Mouse (Mus musculus): ENCODE measurements around the gene 4930404H24Rik. TPM values are rescaled to one million over a fixed set of nuclear protein-coding genes. Genes with fewer than 3 reads are reported as not detected.

4930404H24Rik gene
- polyA plus RNA-seq, 1 experiment from 2014 or later: not detected

DNA sequence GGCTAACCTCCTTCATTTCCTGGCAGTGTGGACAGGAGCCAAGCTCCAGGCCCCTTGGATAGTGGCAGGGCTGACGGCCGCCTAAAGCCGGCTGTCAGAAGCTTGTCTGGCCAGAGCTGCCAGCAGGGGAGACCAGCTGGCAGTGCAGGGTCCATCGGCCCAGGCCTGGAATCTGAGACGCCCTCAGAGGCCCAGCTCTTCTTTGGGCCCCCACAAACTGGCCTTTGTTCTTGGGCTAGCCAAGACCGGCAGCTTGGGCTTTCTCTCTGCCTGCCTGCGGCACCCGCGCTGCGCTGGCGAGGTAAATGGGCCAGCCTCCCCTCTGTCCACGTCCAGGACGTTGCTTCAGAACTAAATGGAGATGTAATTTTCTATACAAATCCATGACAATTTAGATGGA is 4.3 kb downstream of the 4930404H24Rik start:
- Histone ChIP-seq H3K4me1 (ENCODE audit: control insufficient read depth, insufficient read depth, low read length) (peaks cover 46% of the 10 kb centered on the region), H3K27ac (ENCODE audit: low read depth, low read length) (peak overlapping the region; percentile 64), H3K9ac (ENCODE audit: low read length) (peak overlapping the region; percentile 37), H3K4me3 (ENCODE audit: low read depth, low read length) (no peak overlapping the region), H3K36me3 (ENCODE audit: control insufficient read depth, insufficient read depth, low read length) (no peaks in the 10 kb centered on the region), H3K27me3 (ENCODE audit: control insufficient read depth, insufficient read depth, low read length) (peaks cover 19% of the 10 kb centered on the region), H3K9me3 (ENCODE audit: control insufficient read depth, low read length) (no peaks in the 10 kb centered on the region), H3K4me2 (peak overlapping the region; percentile 22)
- ATAC-seq (ENCODE audit: low FRiP score) (peak; percentile 47), DNase-seq (ENCODE audit: low spot score, missing footprints) (peak; percentile 92)
- WGBS: 13% methylated on average over 13 of the region's 13 CpGs

- no peak for ATAC-seq (ENCODE audit: low FRiP score)
- H3K36me3 ChIP-seq (ENCODE audit: control insufficient read depth, insufficient read depth, low read length): no peaks in the 10 kb centered on the region
- 58% methylated on average over 4 of the region's 4 CpGs for WGBS
These were observed 6.6 kb downstream of the 4930404H24Rik start for GRCm38 (mm10) chr2:153499154-153499553.

GRCm38 (mm10) chr2:153506385-153506784 is 13.8 kb downstream of the 4930404H24Rik start:
- H3K9ac ChIP-seq (ENCODE audit: low read length): no peak overlapping the region
- DNase-seq (ENCODE audit: low spot score, missing footprints) (no peak), ATAC-seq (ENCODE audit: low FRiP score) (no peak)
- no peaks in the 10 kb centered on the region for H3K9me3 ChIP-seq (ENCODE audit: control insufficient read depth, low read length)
- H3K36me3 ChIP-seq (ENCODE audit: control insufficient read depth, insufficient read depth, low read length): no peaks in the 10 kb centered on the region
- no peaks in the 10 kb centered on the region for H3K27me3 ChIP-seq (ENCODE audit: control insufficient read depth, insufficient read depth, low read length)
- H3K4me3 ChIP-seq (ENCODE audit: low read depth, low read length): no peak overlapping the region
- H3K27ac ChIP-seq (ENCODE audit: low read depth, low read length): no peak overlapping the region
- peaks cover 16% of the 10 kb centered on the region for H3K4me1 ChIP-seq (ENCODE audit: control insufficient read depth, insufficient read depth, low read length)
- WGBS: 90% methylated on average over 5 of the region's 5 CpGs
- no peak overlapping the region for H3K4me2 ChIP-seq

More at GRCm38 (mm10) chr2:153499154-153499553, 6.6 kb downstream of the 4930404H24Rik start:
- H3K4me2 ChIP-seq: no peak overlapping the region
- no peak for DNase-seq (ENCODE audit: low spot score, missing footprints)
- no peaks in the 10 kb centered on the region for H3K9me3 ChIP-seq (ENCODE audit: control insufficient read depth, low read length)
- no peak overlapping the region for H3K4me3 ChIP-seq (ENCODE audit: low read depth, low read length)
- peaks cover 30% of the 10 kb centered on the region for H3K4me1 ChIP-seq (ENCODE audit: control insufficient read depth, insufficient read depth, low read length)
- no peak overlapping the region for H3K27ac ChIP-seq (ENCODE audit: low read depth, low read length)
- H3K27me3 ChIP-seq (ENCODE audit: control insufficient read depth, insufficient read depth, low read length): peaks cover 11% of the 10 kb centered on the region
- no peak overlapping the region for H3K9ac ChIP-seq (ENCODE audit: low read length)

GRCm38 (mm10) chr2:153507969-153508368 is 15.4 kb downstream of the 4930404H24Rik start:
- H3K4me3 ChIP-seq (ENCODE audit: low read depth, low read length): no peak overlapping the region
- no peak overlapping the region for H3K4me2 ChIP-seq
- no peak overlapping the region for H3K9ac ChIP-seq (ENCODE audit: low read length)
- ATAC-seq (ENCODE audit: low FRiP score) (no peak), DNase-seq (ENCODE audit: low spot score, missing footprints) (no peak)
- no peak overlapping the region for H3K27ac ChIP-seq (ENCODE audit: low read depth, low read length)
- no peaks in the 10 kb centered on the region for H3K9me3 ChIP-seq (ENCODE audit: control insufficient read depth, low read length)
- no peaks in the 10 kb centered on the region for H3K36me3 ChIP-seq (ENCODE audit: control insufficient read depth, insufficient read depth, low read length)
- no peaks in the 10 kb centered on the region for H3K27me3 ChIP-seq (ENCODE audit: control insufficient read depth, insufficient read depth, low read length)
- WGBS: 100% methylated on average over 2 of the region's 2 CpGs
- H3K4me1 ChIP-seq (ENCODE audit: control insufficient read depth, insufficient read depth, low read length): peaks cover 21% of the 10 kb centered on the region

DNA sequence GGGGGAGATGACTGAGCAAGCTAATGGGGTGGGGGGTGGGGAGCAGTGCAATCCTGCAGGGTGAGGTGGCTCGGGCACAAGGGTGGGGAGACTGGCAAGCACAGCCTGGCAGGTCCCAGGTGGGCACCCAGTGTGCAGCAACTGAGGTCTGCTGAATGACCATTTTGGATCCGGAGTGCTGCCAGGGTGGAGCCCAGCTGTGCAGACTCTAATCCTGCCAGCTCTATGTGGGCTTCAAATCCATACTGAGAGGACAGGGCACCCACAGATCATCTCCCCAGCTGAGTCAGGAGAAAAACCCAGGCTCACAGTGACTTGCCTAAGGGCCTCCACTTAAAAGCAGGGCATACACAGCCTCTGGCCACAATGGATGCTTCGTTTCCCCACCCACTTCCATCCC is 15.8 kb downstream of the 4930404H24Rik start:
- H3K36me3 ChIP-seq (ENCODE audit: control insufficient read depth, insufficient read depth, low read length): no peaks in the 10 kb centered on the region
- no peak for DNase-seq (ENCODE audit: low spot score, missing footprints)
- H3K9ac ChIP-seq (ENCODE audit: low read length): no peak overlapping the region
- H3K4me3 ChIP-seq (ENCODE audit: low read depth, low read length): no peak overlapping the region
- no peak overlapping the region for H3K27ac ChIP-seq (ENCODE audit: low read depth, low read length)
- WGBS: 56% methylated on average over 3 of the region's 3 CpGs
- no peaks in the 10 kb centered on the region for H3K9me3 ChIP-seq (ENCODE audit: control insufficient read depth, low read length)
- H3K27me3 ChIP-seq (ENCODE audit: control insufficient read depth, insufficient read depth, low read length): no peaks in the 10 kb centered on the region
- no peak for ATAC-seq (ENCODE audit: low FRiP score)
- no peak overlapping the region for H3K4me2 ChIP-seq
- peaks cover 21% of the 10 kb centered on the region for H3K4me1 ChIP-seq (ENCODE audit: control insufficient read depth, insufficient read depth, low read length)

DNA sequence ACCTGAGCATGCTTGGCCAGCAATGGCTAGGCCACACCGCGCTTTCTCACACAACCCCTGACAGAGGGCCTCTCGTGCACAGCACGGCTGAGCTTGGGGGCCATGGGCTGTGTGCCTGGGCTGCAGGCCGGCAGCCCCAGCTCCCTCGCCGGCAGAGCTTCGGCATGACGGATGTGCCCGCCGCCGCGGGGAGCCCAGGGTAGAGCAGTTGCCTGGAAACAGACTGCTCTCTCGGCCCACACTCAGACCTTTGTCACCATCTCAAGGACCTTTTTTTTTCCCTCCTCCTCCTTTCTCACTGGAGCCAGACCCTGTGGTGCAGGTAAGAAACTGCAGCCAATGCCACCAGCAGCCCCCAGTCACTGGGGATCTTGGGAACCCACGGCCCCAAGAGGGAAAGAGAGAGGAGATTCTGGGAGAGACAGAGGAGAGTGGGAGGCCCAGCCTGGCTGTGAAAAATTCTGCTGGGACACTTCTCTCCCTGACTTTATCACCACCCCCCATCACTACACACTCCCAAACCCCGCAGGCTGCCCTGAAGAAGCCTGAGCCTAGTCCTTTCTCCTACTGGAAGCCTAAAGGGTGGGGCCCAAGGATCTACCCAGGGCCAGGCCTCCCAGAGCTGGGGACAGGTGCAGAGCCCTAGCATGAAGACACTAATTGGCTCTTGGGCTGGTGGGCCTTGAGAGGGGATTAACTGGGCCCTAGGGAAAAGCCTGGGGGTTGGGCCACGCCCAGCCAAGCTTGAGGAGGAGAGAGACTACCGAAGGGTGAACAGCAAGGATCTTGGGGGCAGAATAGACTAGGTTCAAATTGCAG is 16.8 kb downstream of the 4930404H24Rik start:
- H3K4me3 ChIP-seq (ENCODE audit: low read depth, low read length): no peak overlapping the region
- no peaks in the 10 kb centered on the region for H3K27me3 ChIP-seq (ENCODE audit: control insufficient read depth, insufficient read depth, low read length)
- 11% methylated on average over 18 of the region's 18 CpGs for WGBS
- H3K36me3 ChIP-seq (ENCODE audit: control insufficient read depth, insufficient read depth, low read length): no peaks in the 10 kb centered on the region
- peaks cover 21% of the 10 kb centered on the region for H3K4me1 ChIP-seq (ENCODE audit: control insufficient read depth, insufficient read depth, low read length)
- H3K9me3 ChIP-seq (ENCODE audit: control insufficient read depth, low read length): no peaks in the 10 kb centered on the region
- peak overlapping the region; percentile 11; the same call in 1 of the 2 replicates for H3K4me2 ChIP-seq
- ATAC-seq (ENCODE audit: low FRiP score) (peak; percentile 67), DNase-seq (ENCODE audit: low spot score, missing footprints) (peak; percentile 92)
- peak overlapping the region; percentile 51; the same call in 1 of the 2 replicates for H3K9ac ChIP-seq (ENCODE audit: low read length)
- H3K27ac ChIP-seq (ENCODE audit: low read depth, low read length): peak overlapping the region; percentile 71

GRCm38 (mm10) chr2:153510136-153510535 is 17.5 kb downstream of the 4930404H24Rik start:
- DNase-seq (ENCODE audit: low spot score, missing footprints): no peak
- H3K9ac ChIP-seq (ENCODE audit: low read length): no peak overlapping the region
- no peak overlapping the region for H3K4me3 ChIP-seq (ENCODE audit: low read depth, low read length)
- WGBS: 80% methylated on average over 8 of the region's 8 CpGs
- H3K36me3 ChIP-seq (ENCODE audit: control insufficient read depth, insufficient read depth, low read length): no peaks in the 10 kb centered on the region
- peaks cover 21% of the 10 kb centered on the region for H3K4me1 ChIP-seq (ENCODE audit: control insufficient read depth, insufficient read depth, low read length)
- no peaks in the 10 kb centered on the region for H3K9me3 ChIP-seq (ENCODE audit: control insufficient read depth, low read length)
- peak; percentile 8; the same call in 1 of the 2 replicates for ATAC-seq (ENCODE audit: low FRiP score)
- H3K27me3 ChIP-seq (ENCODE audit: control insufficient read depth, insufficient read depth, low read length): no peaks in the 10 kb centered on the region
- H3K27ac ChIP-seq (ENCODE audit: low read depth, low read length): no peak overlapping the region
- H3K4me2 ChIP-seq: no peak overlapping the region

DNA sequence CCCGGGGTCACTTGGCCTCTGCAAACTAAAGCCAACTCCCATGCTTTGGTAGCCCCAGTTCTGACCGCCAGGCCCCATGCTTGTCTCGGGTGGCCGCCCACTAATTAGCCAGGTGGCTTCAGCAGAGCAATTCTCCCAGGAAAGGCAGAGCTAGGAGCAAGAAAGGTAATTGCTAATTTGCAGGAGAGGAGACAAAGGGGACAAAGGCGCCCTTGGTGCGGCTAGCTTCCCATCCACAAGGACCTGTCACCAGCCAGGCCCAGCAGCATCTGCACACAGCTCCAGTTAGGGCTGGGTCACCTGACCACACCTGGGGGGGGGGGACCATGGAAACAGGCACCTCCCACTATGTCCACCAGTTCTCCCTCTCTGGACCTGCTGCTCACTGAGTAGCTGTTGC is 19.0 kb downstream of the 4930404H24Rik start:
- ATAC-seq (ENCODE audit: low FRiP score): no peak
- no peak overlapping the region for H3K9ac ChIP-seq (ENCODE audit: low read length)

More for the DNA sequence above, 19.0 kb downstream of the 4930404H24Rik start:
- H3K27ac ChIP-seq (ENCODE audit: low read depth, low read length): no peak overlapping the region
- no peak overlapping the region for H3K4me3 ChIP-seq (ENCODE audit: low read depth, low read length)
- H3K36me3 ChIP-seq (ENCODE audit: control insufficient read depth, insufficient read depth, low read length): no peaks in the 10 kb centered on the region
- H3K4me2 ChIP-seq: no peak overlapping the region
- H3K27me3 ChIP-seq (ENCODE audit: control insufficient read depth, insufficient read depth, low read length): no peaks in the 10 kb centered on the region
- no peak for DNase-seq (ENCODE audit: low spot score, missing footprints)
- WGBS: 55% methylated on average over 6 of the region's 6 CpGs
- H3K9me3 ChIP-seq (ENCODE audit: control insufficient read depth, low read length): no peaks in the 10 kb centered on the region
- peaks cover 21% of the 10 kb centered on the region for H3K4me1 ChIP-seq (ENCODE audit: control insufficient read depth, insufficient read depth, low read length)

Data from midbrain, embryonic 11.5 days (tissue).